Mouse (Mus musculus) kidney, postnatal 0 days (tissue): Measurements from ENCODE around the gene Inhbe. TPM values are rescaled to one million over a fixed set of nuclear protein-coding genes. Genes with fewer than 3 reads are reported as not detected.
"Not testable (repeated sequence)": the region's sequence is repeated elsewhere in the genome, so short reads cannot be mapped to it uniquely, and the experiment has no call there.

Experiments used
- ATAC-seq: fragments of 200-750 bp; cut with Nextera tagmentation; replicated peaks from 2 replicates; pipeline ENCODE4 v1.8.0; 2017; ENCODE audit warnings: low read depth, moderate number of reproducible peaks, moderate TSS enrichment, moderate library complexity; ENCODE audit not compliant: low FRiP score
- DNase-seq: peaks from one replicate; pipeline ENCODE4 v3.0.0-alpha.2; 2016; ENCODE audit warnings: low spot score
- H3K27ac ChIP-seq: fragments of 300-500 bp; sonication (generic); 2 replicates; pipeline ENCODE4 v1.5.1; 2014; ENCODE audit warnings: mild to moderate bottlenecking
- H3K27me3 ChIP-seq: fragments of 300-500 bp; sonication (generic); 2 replicates; pipeline ENCODE4 v1.6.1; 2014; ENCODE audit warnings: low read length, mixed read lengths; ENCODE audit not compliant: insufficient read depth
- H3K36me3 ChIP-seq: fragments of 300-500 bp; sonication (generic); 2 replicates; pipeline ENCODE4 v1.6.1; 2014; ENCODE audit warnings: low read length, mixed read lengths; ENCODE audit not compliant: insufficient read depth
- H3K4me1 ChIP-seq: fragments of 300-500 bp; sonication (generic); replicated peaks from 2 replicates; pipeline ENCODE4 v1.6.1; 2014; ENCODE audit warnings: antibody characterized with exemption, low read length, mixed read lengths; ENCODE audit not compliant: insufficient read depth
- H3K4me2 ChIP-seq: fragments of 300-500 bp; sonication (generic); 2 replicates; pipeline ENCODE4 v1.6.1; 2014; ENCODE audit warnings: mild to moderate bottlenecking, low read length, moderate library complexity, mixed read lengths
- H3K4me3 ChIP-seq: fragments of 300-500 bp; sonication (generic); replicated peaks from 2 replicates; pipeline ENCODE4 v1.5.1; 2014; ENCODE audit warnings: low read depth, low read length
- H3K9ac ChIP-seq: fragments of 300-500 bp; sonication (generic); 2 replicates; pipeline ENCODE4 v1.6.1; 2014; ENCODE audit warnings: low read depth, low read length
- H3K9me3 ChIP-seq: fragments of 300-500 bp; sonication (generic); replicated peaks from 2 replicates; pipeline ENCODE4 v1.6.1; 2016; ENCODE audit warnings: low read length, inconsistent platforms, mixed read lengths
- CTCF ChIP-seq: IDR thresholded peaks from 2 replicates; pipeline ENCODE4 v1.5.1; 2016; ENCODE audit warnings: antibody characterized with exemption, low read depth, mild to moderate bottlenecking, moderate library complexity
- WGBS: fragments of 180-500 bp; shearing (Covaris S2); extraction: QIAGEN DNeasy Blood & Tissue Kit; methylation state at CpG from one replicate; pipeline ENCODE4 v1.1.7; 2014; 5-methylcytosine and 5-hydroxymethylcytosine counted together
- polyA plus RNA-seq: library from polyadenylated mRNA; unstranded; fragments of >200 nt; fragmentation: Nextera tagmentation; extraction: Ambion mirVana; gene quantifications from 2 replicates; pipeline ENCODE4 v1.2.1, GENCODE M21; 2015

The Inhbe gene
- polyA plus RNA-seq, 1 experiment from 2014 or later: not detected

DNA sequence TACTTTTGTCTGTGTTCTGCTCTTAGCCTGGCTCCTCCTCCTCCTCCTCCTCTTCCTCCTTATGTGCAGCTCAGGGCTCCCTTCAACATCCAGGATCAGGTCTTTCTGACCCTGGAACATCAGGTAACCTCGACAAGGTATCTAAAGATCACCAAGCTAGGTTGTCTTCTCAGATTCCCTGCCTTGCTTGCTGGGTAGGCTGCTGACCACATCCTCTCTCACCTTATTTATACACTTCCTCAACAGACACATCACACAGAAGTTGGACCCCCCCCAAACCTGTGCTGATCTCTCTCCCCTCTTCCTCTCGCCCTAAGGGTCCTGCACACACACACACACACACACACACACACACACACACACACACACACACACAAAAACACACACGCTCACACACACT is 32.6 kb downstream of the Inhbe start, which contains the start of gene Arhgap9:
Arhgap9 (plus strand) TSS at position 344 of the 400 bp plus-strand sequence.
- Histone ChIP-seq H3K4me1 (peaks cover 10% of the 10 kb centered on the region), H3K9me3 (no peaks in the 10 kb centered on the region), H3K4me3 (no peak within 1 kb of the TSS), H3K36me3 (no peaks in the 10 kb centered on the region), H3K27me3 (peaks cover 12% of the 10 kb centered on the region; the same call in 1 of the 2 replicates), H3K9ac (no peak within 1 kb of the TSS), H3K4me2 (no peak within 1 kb of the TSS), H3K27ac (no peak within 1 kb of the TSS)
- no peak for TF ChIP-seq CTCF
- DNase-seq (no peak), ATAC-seq (no peak)
- 81% methylated on average over 3 of the region's 3 CpGs for WGBS

DNA sequence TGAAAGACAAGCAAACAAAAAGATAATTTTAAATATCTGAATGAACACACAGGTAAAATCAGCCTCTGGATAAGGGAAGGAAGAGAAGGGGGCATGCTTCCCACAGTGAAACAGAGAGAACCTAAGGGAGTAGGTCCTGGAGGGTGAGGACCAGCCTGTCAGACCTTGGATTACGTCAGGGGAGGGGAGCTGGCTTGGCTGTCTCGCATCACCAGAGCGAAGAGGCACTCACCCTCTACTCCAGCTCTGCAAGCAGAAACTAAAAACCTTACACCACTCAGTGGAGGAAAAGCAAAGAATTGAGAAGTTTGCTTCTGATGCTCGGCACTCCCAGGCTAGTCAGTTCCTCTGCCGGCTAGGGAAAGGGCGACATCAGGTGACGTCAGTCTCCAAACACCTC is 34.2 kb downstream of the Inhbe start:
- TF ChIP-seq CTCF: no peak
- no peaks in the 10 kb centered on the region for H3K4me1 ChIP-seq
- H3K27ac ChIP-seq: no peak overlapping the region
- no peaks in the 10 kb centered on the region for H3K9me3 ChIP-seq
- ATAC-seq (peak; percentile 63), DNase-seq (peak; percentile 75)
- H3K4me2 ChIP-seq: no peak overlapping the region
- H3K27me3 ChIP-seq: no peaks in the 10 kb centered on the region
- no peak overlapping the region for H3K9ac ChIP-seq
- H3K36me3 ChIP-seq: no peaks in the 10 kb centered on the region
- no peak overlapping the region for H3K4me3 ChIP-seq
- 45% methylated on average over 7 of the region's 7 CpGs for WGBS

DNA sequence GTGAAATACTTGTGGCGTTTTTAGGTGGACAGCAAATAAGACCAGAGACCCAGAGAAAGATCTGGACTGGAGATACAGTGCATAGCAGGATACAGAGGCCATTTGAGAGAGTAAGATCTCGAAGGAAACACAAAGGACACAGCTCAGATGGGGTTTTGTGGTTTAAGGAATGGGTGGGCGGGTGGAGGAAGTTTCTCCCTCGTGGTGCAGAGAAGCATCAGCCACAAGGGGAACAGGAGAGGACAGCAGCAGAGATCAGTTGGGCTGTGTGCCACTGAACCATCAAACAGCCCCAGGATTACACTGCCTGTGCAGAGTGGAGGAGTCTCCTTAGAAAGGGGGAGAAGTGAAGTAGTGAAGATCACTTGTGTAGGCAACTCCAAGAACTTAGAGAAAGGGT is 36.2 kb downstream of the Inhbe start:
- no peak overlapping the region for H3K4me3 ChIP-seq
- no peak for ATAC-seq
- WGBS: 44% methylated on average over 4 of the region's 4 CpGs
- H3K9ac ChIP-seq: no peak overlapping the region
- TF ChIP-seq CTCF: no peak
- no peaks in the 10 kb centered on the region for H3K9me3 ChIP-seq
- no peak for DNase-seq
- no peaks in the 10 kb centered on the region for H3K36me3 ChIP-seq
- no peaks in the 10 kb centered on the region for H3K4me1 ChIP-seq
- H3K27me3 ChIP-seq: no peaks in the 10 kb centered on the region
- no peak overlapping the region for H3K4me2 ChIP-seq
- H3K27ac ChIP-seq: no peak overlapping the region

DNA sequence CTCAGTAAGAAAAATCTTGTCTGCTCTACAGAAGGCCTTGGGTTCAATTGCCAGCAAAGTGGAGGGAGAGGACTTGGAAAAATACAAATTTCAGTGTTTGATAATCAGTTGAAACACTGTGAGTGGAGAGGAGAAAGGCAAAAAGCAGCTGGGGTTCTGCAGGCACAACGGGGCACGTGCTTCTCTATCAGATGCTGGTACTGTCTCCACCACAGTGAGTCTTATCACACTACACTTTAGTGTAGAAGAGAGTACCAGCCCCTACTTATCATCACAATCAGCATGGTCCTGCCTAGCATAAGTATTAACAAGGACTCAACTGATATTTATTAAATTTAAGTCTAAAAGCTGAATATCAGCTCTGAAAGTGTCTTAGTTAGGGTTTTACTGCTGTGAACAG is 36.9 kb downstream of the Inhbe start:
- TF ChIP-seq CTCF: no peak
- 91% methylated on average over 2 of the region's 2 CpGs for WGBS
- no peak for DNase-seq

DNA sequence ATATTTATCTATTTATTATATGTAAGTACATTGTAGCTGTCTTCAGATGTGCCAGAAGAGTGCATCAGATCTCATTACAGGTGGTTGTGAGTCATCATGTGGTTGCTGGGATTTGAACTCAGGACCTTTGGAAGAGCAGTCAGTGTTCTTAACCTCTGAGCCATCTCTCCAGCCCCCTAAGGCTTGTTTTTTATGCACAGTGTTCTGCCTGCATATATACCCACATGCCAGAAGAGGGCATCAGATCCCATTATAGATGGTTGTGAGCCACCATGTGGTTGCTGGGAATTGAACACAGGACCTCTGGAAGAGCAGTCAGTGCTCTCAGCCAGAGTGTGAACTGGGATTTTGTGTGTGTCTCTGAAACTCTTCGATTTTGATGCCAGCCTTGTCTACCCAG is 39.3 kb downstream of the Inhbe start:
- H3K27ac ChIP-seq, H3K4me2 ChIP-seq, DNase-seq, H3K9me3 ChIP-seq, H3K9ac ChIP-seq, H3K4me3 ChIP-seq, H3K36me3 ChIP-seq, ATAC-seq, H3K27me3 ChIP-seq, H3K4me1 ChIP-seq: not testable (repeated sequence)
- 68% methylated on average over 1 of the region's 1 CpGs for WGBS
- 0 out of 2 replicates have a peak, but pooled peaks have one; percentile 11 for TF ChIP-seq CTCF

More for the DNA sequence above, 36.9 kb downstream of the Inhbe start:
- H3K9ac ChIP-seq: no peak overlapping the region
- H3K27me3 ChIP-seq: no peaks in the 10 kb centered on the region
- no peak overlapping the region for H3K4me3 ChIP-seq
- no peak overlapping the region for H3K4me2 ChIP-seq
- H3K9me3 ChIP-seq: no peaks in the 10 kb centered on the region
- no peaks in the 10 kb centered on the region for H3K4me1 ChIP-seq
- H3K27ac ChIP-seq: no peak overlapping the region
- ATAC-seq: no peak
- H3K36me3 ChIP-seq: no peaks in the 10 kb centered on the region

DNA sequence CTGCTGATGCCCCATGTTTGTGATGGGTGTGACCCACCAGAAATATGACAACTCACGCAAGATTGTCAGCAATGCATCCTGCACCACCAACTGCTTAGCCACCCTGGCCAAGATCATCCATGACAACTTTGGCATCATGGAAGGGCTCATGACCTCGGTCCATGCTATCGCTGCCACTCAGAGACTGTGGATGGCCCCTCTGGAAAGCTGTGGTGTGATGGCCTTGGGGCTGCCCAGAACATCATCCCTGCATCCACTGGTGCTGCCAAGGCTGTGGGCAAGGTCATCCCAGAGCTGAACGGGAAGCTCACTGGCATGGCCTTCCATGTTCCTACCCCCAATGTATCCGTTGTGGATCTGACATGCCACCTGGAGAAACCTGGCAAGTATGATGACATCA is 40.7 kb downstream of the Inhbe start:
- ATAC-seq, H3K4me1 ChIP-seq, H3K36me3 ChIP-seq, H3K9ac ChIP-seq, H3K9me3 ChIP-seq, H3K4me2 ChIP-seq, H3K27ac ChIP-seq, H3K4me3 ChIP-seq, DNase-seq, H3K27me3 ChIP-seq: not testable (repeated sequence)
- WGBS: 91% methylated on average over 5 of the region's 5 CpGs

DNA sequence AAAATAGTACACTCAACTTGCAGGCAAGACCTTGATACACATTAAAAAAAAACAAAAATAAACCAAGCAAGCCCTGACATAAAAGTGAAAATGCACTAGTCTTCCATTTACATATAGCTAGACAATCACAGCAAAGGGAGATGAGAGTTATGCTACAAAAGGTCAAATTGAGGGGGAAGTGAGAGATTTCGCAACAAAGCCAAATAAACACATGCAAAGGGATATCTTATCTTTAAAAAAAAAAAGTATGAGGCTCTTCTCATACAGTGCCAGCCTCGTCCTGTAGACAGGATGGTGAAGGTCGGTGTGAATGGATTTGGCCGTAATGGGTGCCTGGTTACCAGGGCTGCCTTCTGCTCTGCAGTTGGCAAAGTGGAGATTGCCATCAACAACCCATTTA is 41.4 kb downstream of the Inhbe start:
- H3K9ac ChIP-seq: no peak overlapping the region
- WGBS: 71% methylated on average over 4 of the region's 4 CpGs
- H3K4me3 ChIP-seq: no peak overlapping the region
- H3K36me3 ChIP-seq: peaks cover 10% of the 10 kb centered on the region
- ATAC-seq (no peak), DNase-seq (no peak)
- no peaks in the 10 kb centered on the region for H3K9me3 ChIP-seq
- H3K27ac ChIP-seq: no peak overlapping the region
- peaks cover 6% of the 10 kb centered on the region; the same call in 1 of the 2 replicates for H3K4me1 ChIP-seq
- no peak for TF ChIP-seq CTCF
- H3K4me2 ChIP-seq: no peak overlapping the region
- no peaks in the 10 kb centered on the region for H3K27me3 ChIP-seq
